Mouse (Mus musculus): ENCODE results near the gene Nat8f2. TPM values are rescaled to one million over a fixed set of nuclear protein-coding genes. Genes with fewer than 3 reads are reported as not detected.
"Not testable (repeated sequence)": the region's sequence is repeated elsewhere in the genome, so short reads cannot be mapped to it uniquely, and the experiment has no call there.

Gene Nat8f2
- total and polyA plus RNA-seq, 3 experiments, result 0.06 to 0.12 TPM; not detected in 1

GRCm38 (mm10) chr6:85838674-85839073 lies 30.3 kb downstream of the Nat8f2 start:
- Histone ChIP-seq H3K9me3 (replicated peaks; ENCODE audit: insufficient read depth, low read length) (no peaks in the 10 kb centered on the region), H3K27me3 (ENCODE audit: control insufficient read depth in 1 of 2, insufficient read depth in 2 of 2, low read length in 2 of 2) (peaks cover 0 to 5% of the 10 kb centered on the region in 2 experiments), H3K4me1 (ENCODE audit: control insufficient read depth in 1 of 2, insufficient read depth in 2 of 2, low read length in 2 of 2) (no peaks in the 10 kb centered on the region), H3K4me3 (ENCODE audit: control insufficient read depth in 1 of 2, insufficient read depth in 1 of 2, low read depth in 2 of 2, low read length in 2 of 2) (no peak overlapping the region), H3K79me2 (ENCODE audit: control insufficient read depth, insufficient read depth, low read length, poor library complexity) (no peaks in the 10 kb centered on the region), H3K27ac (ENCODE audit: control insufficient read depth, low read depth, low read length) (no peak overlapping the region), H3K9ac (ENCODE audit: control insufficient read depth, low read depth, low read length, poor library complexity, severe bottlenecking) (no peak overlapping the region), H3K36me3 (ENCODE audit: control insufficient read depth in 1 of 2, insufficient read depth in 2 of 2, low read length in 2 of 2) (no peaks in the 10 kb centered on the region)
- DNase-seq (ENCODE audit: low read depth, low spot score), result no peak
- TF ChIP-seq CHD1 (IDR thresholded peaks at IDR 0.05; ENCODE audit: low read depth, low read length) (no peak), KAT2A (conservative IDR thresholded peaks at IDR 0.05; ENCODE audit: low read depth, low read length) (no peak), MYB (IDR thresholded peaks at IDR 0.05; ENCODE audit: low read depth, low read length) (no peak), ZMIZ1 (IDR thresholded peaks at IDR 0.05; ENCODE audit: low read depth, low read length) (no peak), BHLHE40 (IDR thresholded peaks at IDR 0.05; ENCODE audit: borderline replicate concordance, low read depth, low read length) (no peak), TBP (IDR thresholded peaks at IDR 0.05; ENCODE audit: low read depth, low read length) (no peak), SMC3 (IDR thresholded peaks at IDR 0.05; ENCODE audit: low read depth, low read length) (no peak), SIN3A (IDR thresholded peaks at IDR 0.05; ENCODE audit: low read length) (no peak)

- H3K27me3 ChIP-seq (ENCODE audit: control insufficient read depth in 1 of 2, insufficient read depth in 2 of 2, low read length in 2 of 2); H3K4me3 ChIP-seq (ENCODE audit: control insufficient read depth in 1 of 2, insufficient read depth in 1 of 2, low read depth in 2 of 2, low read length in 2 of 2); DNase-seq (ENCODE audit: low read depth, low spot score); H3K9ac ChIP-seq (ENCODE audit: control insufficient read depth, low read depth, low read length, poor library complexity, severe bottlenecking); H3K36me3 ChIP-seq (ENCODE audit: control insufficient read depth in 1 of 2, insufficient read depth in 2 of 2, low read length in 2 of 2); H3K9me3 ChIP-seq (replicated peaks; ENCODE audit: insufficient read depth, low read length); H3K27ac ChIP-seq (ENCODE audit: control insufficient read depth, low read depth, low read length); H3K79me2 ChIP-seq (ENCODE audit: control insufficient read depth, insufficient read depth, low read length, poor library complexity); H3K4me1 ChIP-seq (ENCODE audit: control insufficient read depth in 1 of 2, insufficient read depth in 2 of 2, low read length in 2 of 2): not testable (repeated sequence)
Measured at GRCm38 (mm10) chr6:85837307-85837706, 31.7 kb downstream of the Nat8f2 start.

- H3K4me1 ChIP-seq (ENCODE audit: control insufficient read depth in 1 of 2, insufficient read depth in 2 of 2, low read length in 2 of 2); H3K36me3 ChIP-seq (ENCODE audit: control insufficient read depth in 1 of 2, insufficient read depth in 2 of 2, low read length in 2 of 2); H3K27me3 ChIP-seq (ENCODE audit: control insufficient read depth in 1 of 2, insufficient read depth in 2 of 2, low read length in 2 of 2); H3K4me3 ChIP-seq (ENCODE audit: control insufficient read depth in 1 of 2, insufficient read depth in 1 of 2, low read depth in 2 of 2, low read length in 2 of 2); H3K27ac ChIP-seq (ENCODE audit: control insufficient read depth, low read depth, low read length); H3K9me3 ChIP-seq (replicated peaks; ENCODE audit: insufficient read depth, low read length); H3K79me2 ChIP-seq (ENCODE audit: control insufficient read depth, insufficient read depth, low read length, poor library complexity); H3K9ac ChIP-seq (ENCODE audit: control insufficient read depth, low read depth, low read length, poor library complexity, severe bottlenecking): not testable (repeated sequence)
- peak; percentile 12 to 28 (median 26); a peak in 4 of 6 replicates for TF ChIP-seq CTCF (IDR thresholded peaks at IDR 0.05 in 2 of 3, conservative IDR thresholded peaks at IDR 0.05 in 1 of 3; ENCODE audit: control insufficient read depth in 1 of 3, insufficient read depth in 1 of 3, low read depth in 2 of 3, low read length in 3 of 3, poor library complexity in 1 of 3, severe bottlenecking in 1 of 3)
- TF ChIP-seq RAD21 (IDR thresholded peaks at IDR 0.05; ENCODE audit: low read depth, low read length), result peak; percentile 29
- peak; percentile 10; the same call in 1 of the 2 replicates for TF ChIP-seq SMC3 (IDR thresholded peaks at IDR 0.05; ENCODE audit: low read depth, low read length)
- DNase-seq (ENCODE audit: low read depth, low spot score), result peak; percentile 24
Measured at GRCm38 (mm10) chr6:85836827-85837226, 32.1 kb downstream of the Nat8f2 start.

GRCm38 (mm10) chr6:85836098-85836497 lies 32.9 kb downstream of the Nat8f2 start:
- H3K9me3 ChIP-seq (replicated peaks; ENCODE audit: insufficient read depth, low read length); DNase-seq (ENCODE audit: low read depth, low spot score); H3K27ac ChIP-seq (ENCODE audit: control insufficient read depth, low read depth, low read length); H3K4me1 ChIP-seq (ENCODE audit: control insufficient read depth in 1 of 2, insufficient read depth in 2 of 2, low read length in 2 of 2); H3K36me3 ChIP-seq (ENCODE audit: control insufficient read depth in 1 of 2, insufficient read depth in 2 of 2, low read length in 2 of 2); H3K79me2 ChIP-seq (ENCODE audit: control insufficient read depth, insufficient read depth, low read length, poor library complexity); H3K9ac ChIP-seq (ENCODE audit: control insufficient read depth, low read depth, low read length, poor library complexity, severe bottlenecking); H3K4me3 ChIP-seq (ENCODE audit: control insufficient read depth in 1 of 2, insufficient read depth in 1 of 2, low read depth in 2 of 2, low read length in 2 of 2); H3K27me3 ChIP-seq (ENCODE audit: control insufficient read depth in 1 of 2, insufficient read depth in 2 of 2, low read length in 2 of 2): not testable (repeated sequence)

GRCm38 (mm10) chr6:85835104-85835503 lies 33.9 kb downstream of the Nat8f2 start:
- DNase-seq (ENCODE audit: low read depth, low spot score); H3K9me3 ChIP-seq (replicated peaks; ENCODE audit: insufficient read depth, low read length); H3K27ac ChIP-seq (ENCODE audit: control insufficient read depth, low read depth, low read length); H3K4me3 ChIP-seq (ENCODE audit: control insufficient read depth in 1 of 2, insufficient read depth in 1 of 2, low read depth in 2 of 2, low read length in 2 of 2); H3K27me3 ChIP-seq (ENCODE audit: control insufficient read depth in 1 of 2, insufficient read depth in 2 of 2, low read length in 2 of 2); H3K79me2 ChIP-seq (ENCODE audit: control insufficient read depth, insufficient read depth, low read length, poor library complexity); H3K4me1 ChIP-seq (ENCODE audit: control insufficient read depth in 1 of 2, insufficient read depth in 2 of 2, low read length in 2 of 2); H3K36me3 ChIP-seq (ENCODE audit: control insufficient read depth in 1 of 2, insufficient read depth in 2 of 2, low read length in 2 of 2); H3K9ac ChIP-seq (ENCODE audit: control insufficient read depth, low read depth, low read length, poor library complexity, severe bottlenecking): not testable (repeated sequence)

- not testable (repeated sequence) for H3K4me3 ChIP-seq (ENCODE audit: control insufficient read depth in 1 of 2, insufficient read depth in 1 of 2, low read depth in 2 of 2, low read length in 2 of 2); H3K4me1 ChIP-seq (ENCODE audit: control insufficient read depth in 1 of 2, insufficient read depth in 2 of 2, low read length in 2 of 2); H3K9ac ChIP-seq (ENCODE audit: control insufficient read depth, low read depth, low read length, poor library complexity, severe bottlenecking); H3K27ac ChIP-seq (ENCODE audit: control insufficient read depth, low read depth, low read length); H3K27me3 ChIP-seq (ENCODE audit: control insufficient read depth in 1 of 2, insufficient read depth in 2 of 2, low read length in 2 of 2); H3K36me3 ChIP-seq (ENCODE audit: control insufficient read depth in 1 of 2, insufficient read depth in 2 of 2, low read length in 2 of 2); H3K9me3 ChIP-seq (replicated peaks; ENCODE audit: insufficient read depth, low read length); DNase-seq (ENCODE audit: low read depth, low spot score); H3K79me2 ChIP-seq (ENCODE audit: control insufficient read depth, insufficient read depth, low read length, poor library complexity)
Measured at GRCm38 (mm10) chr6:85834504-85835100, 34.4 kb downstream of the Nat8f2 start.
